Mouse (Mus musculus): ENCODE results near the gene Tanc2. TPM values are rescaled to one million over a fixed set of nuclear protein-coding genes. Genes with fewer than 3 reads are reported as not detected.

The Tanc2 gene
- total and polyA plus RNA-seq, 2 experiments from 2014 or later: 37.3 to 136 TPM

- no peak for DNase-seq (ENCODE audit: low spot score)
- no peaks in the 10 kb centered on the region for H3K4me1 ChIP-seq (ENCODE audit: insufficient read depth, low read length)
- 0 out of 2 replicates have a peak, but pooled peaks cover 2% of the 10 kb centered on the region for H3K36me3 ChIP-seq (ENCODE audit: insufficient read depth, low read length)
- no peak overlapping the region for H3K4me3 ChIP-seq (ENCODE audit: low read depth, low read length)
- no peak for TF ChIP-seq CTCF (IDR thresholded peaks at IDR 0.05)
- H3K9me3 ChIP-seq (ENCODE audit: low read length): no peaks in the 10 kb centered on the region
- H3K4me2 ChIP-seq (ENCODE audit: low read depth, low read length, poor library complexity, severe bottlenecking): no peak overlapping the region
- no peak for ATAC-seq (ENCODE audit: low FRiP score)
- 93% methylated on average over 5 of the region's 5 CpGs for WGBS
- no peak overlapping the region for H3K27ac ChIP-seq (ENCODE audit: low read depth, low read length)
- H3K27me3 ChIP-seq (ENCODE audit: insufficient read depth, low read length): no peaks in the 10 kb centered on the region
- H3K9ac ChIP-seq (replicated peaks; ENCODE audit: low read length, poor library complexity, severe bottlenecking): no peak overlapping the region
These were observed 385.9 kb downstream of the Tanc2 start for GRCm38 (mm10) chr11:105975636-105976035.

- H3K4me2 ChIP-seq (ENCODE audit: low read depth, low read length, poor library complexity, severe bottlenecking): no peak overlapping the region
- no peak overlapping the region for H3K4me3 ChIP-seq (ENCODE audit: low read depth, low read length)
- no peak for ATAC-seq (ENCODE audit: low FRiP score)
- 79% methylated on average over 2 of the region's 2 CpGs for WGBS
- 0 out of 2 replicates have a peak, but pooled peaks cover 2% of the 10 kb centered on the region for H3K36me3 ChIP-seq (ENCODE audit: insufficient read depth, low read length)
- H3K4me1 ChIP-seq (ENCODE audit: insufficient read depth, low read length): no peaks in the 10 kb centered on the region
- no peaks in the 10 kb centered on the region for H3K9me3 ChIP-seq (ENCODE audit: low read length)
- H3K27me3 ChIP-seq (ENCODE audit: insufficient read depth, low read length): no peaks in the 10 kb centered on the region
- no peak for TF ChIP-seq CTCF (IDR thresholded peaks at IDR 0.05)
- no peak for DNase-seq (ENCODE audit: low spot score)
- H3K27ac ChIP-seq (ENCODE audit: low read depth, low read length): no peak overlapping the region
- no peak overlapping the region for H3K9ac ChIP-seq (replicated peaks; ENCODE audit: low read length, poor library complexity, severe bottlenecking)
These were observed 388.4 kb downstream of the Tanc2 start for GRCm38 (mm10) chr11:105978232-105978631.

GRCm38 (mm10) chr11:105978634-105979033 is 388.8 kb downstream of the Tanc2 start:
- Histone ChIP-seq H3K4me2 (ENCODE audit: low read depth, low read length, poor library complexity, severe bottlenecking) (no peak overlapping the region), H3K4me1 (ENCODE audit: insufficient read depth, low read length) (no peaks in the 10 kb centered on the region), H3K4me3 (ENCODE audit: low read depth, low read length) (no peak overlapping the region), H3K36me3 (ENCODE audit: insufficient read depth, low read length) (0 out of 2 replicates have a peak, but pooled peaks cover 2% of the 10 kb centered on the region), H3K9ac (replicated peaks; ENCODE audit: low read length, poor library complexity, severe bottlenecking) (no peak overlapping the region), H3K9me3 (ENCODE audit: low read length) (no peaks in the 10 kb centered on the region), H3K27ac (ENCODE audit: low read depth, low read length) (no peak overlapping the region), H3K27me3 (ENCODE audit: insufficient read depth, low read length) (no peaks in the 10 kb centered on the region)
- DNase-seq (ENCODE audit: low spot score) (no peak), ATAC-seq (ENCODE audit: low FRiP score) (no peak)
- 52% methylated on average over 5 of the region's 5 CpGs for WGBS
- no peak for TF ChIP-seq CTCF (IDR thresholded peaks at IDR 0.05)

Small RNA genes lying within 50 kb of the gene (microRNA-seq; reads per million reads assigned to microRNA genes)
- not detected for gene Gm23990 (ENCODE audit: borderline number of aligned reads)

Other genes with a start within 250 kb of the Tanc2 start
- 0.57 and 0.77 TPM in 2 replicates for gene March10, start 133.3 kb upstream of the Tanc2 start, total RNA-seq (2014; rRNA removed)
- 0.69 and 0.94 TPM in 2 replicates for gene March10, start 133.3 kb upstream of the Tanc2 start, polyA plus RNA-seq (2015; fragmentation: Nextera tagmentation; extraction: Ambion mirVana)